Mouse (Mus musculus) midbrain, embryonic 11.5 days (tissue): ENCODE results near the gene Synpo2. TPM values are rescaled to one million over a fixed set of nuclear protein-coding genes. Genes with fewer than 3 reads are reported as not detected.

ENCODE experiments used
- ATAC-seq: fragments of 200-750 bp; cut with Nextera tagmentation; 2 replicates; pipeline ENCODE4 v1.8.0; 2017; ENCODE audit warnings: moderate TSS enrichment, moderate library complexity; ENCODE audit not compliant: low FRiP score
- DNase-seq: peaks from one replicate; pipeline ENCODE4 v3.0.0; 2015; ENCODE audit warnings: low spot score; ENCODE audit errors: missing footprints
- H3K27ac ChIP-seq: fragments of 300-500 bp; sonication (generic); 2 replicates; pipeline ENCODE4 v1.5.1; 2014; ENCODE audit warnings: low read depth, low read length
- H3K27me3 ChIP-seq: fragments of 300-500 bp; sonication (generic); 2 replicates; pipeline ENCODE4 v1.6.1; 2014; ENCODE audit warnings: mild to moderate bottlenecking, low read length, moderate library complexity, mixed read lengths; ENCODE audit not compliant: control insufficient read depth, insufficient read depth
- H3K36me3 ChIP-seq: fragments of 300-500 bp; sonication (generic); 2 replicates; pipeline ENCODE4 v1.6.1; 2014; ENCODE audit warnings: mild to moderate bottlenecking, low read length, moderate library complexity, mixed read lengths; ENCODE audit not compliant: control insufficient read depth, insufficient read depth
- H3K4me1 ChIP-seq: fragments of 300-500 bp; sonication (generic); 2 replicates; pipeline ENCODE4 v1.6.1; 2014; ENCODE audit warnings: low read length; ENCODE audit not compliant: control insufficient read depth, insufficient read depth
- H3K4me2 ChIP-seq: fragments of 300-500 bp; sonication (generic); 2 replicates; pipeline ENCODE4 v1.6.1; 2014; ENCODE audit warnings: mild to moderate bottlenecking, moderate library complexity
- H3K4me3 ChIP-seq: fragments of 300-500 bp; sonication (generic); 2 replicates; pipeline ENCODE4 v1.5.1; 2014; ENCODE audit warnings: low read depth, low read length
- H3K9ac ChIP-seq: fragments of 300-500 bp; sonication (generic); 2 replicates; pipeline ENCODE4 v1.6.1; 2014; ENCODE audit warnings: low read length
- H3K9me3 ChIP-seq: fragments of 300-500 bp; sonication (generic); 2 replicates; pipeline ENCODE4 v1.6.1; 2016; ENCODE audit warnings: low read length; ENCODE audit not compliant: control insufficient read depth
- whole genome bisulfite sequencing: fragments of 180-500 bp; shearing (Covaris S2); extraction: QIAGEN DNeasy Blood & Tissue Kit; methylation state at CpG from one replicate; pipeline ENCODE4 v1.1.7; 2014; 5-methylcytosine and 5-hydroxymethylcytosine counted together
- polyA plus RNA-seq: library from polyadenylated mRNA; unstranded; fragments of >200 nt; fragmentation: Nextera tagmentation; extraction: Ambion mirVana; gene quantifications from 2 replicates; pipeline ENCODE4 v1.2.1, GENCODE M21; 2014

The Synpo2 gene
- polyA plus RNA-seq, 1 experiment from 2014 or later, result 4.8 TPM

DNA sequence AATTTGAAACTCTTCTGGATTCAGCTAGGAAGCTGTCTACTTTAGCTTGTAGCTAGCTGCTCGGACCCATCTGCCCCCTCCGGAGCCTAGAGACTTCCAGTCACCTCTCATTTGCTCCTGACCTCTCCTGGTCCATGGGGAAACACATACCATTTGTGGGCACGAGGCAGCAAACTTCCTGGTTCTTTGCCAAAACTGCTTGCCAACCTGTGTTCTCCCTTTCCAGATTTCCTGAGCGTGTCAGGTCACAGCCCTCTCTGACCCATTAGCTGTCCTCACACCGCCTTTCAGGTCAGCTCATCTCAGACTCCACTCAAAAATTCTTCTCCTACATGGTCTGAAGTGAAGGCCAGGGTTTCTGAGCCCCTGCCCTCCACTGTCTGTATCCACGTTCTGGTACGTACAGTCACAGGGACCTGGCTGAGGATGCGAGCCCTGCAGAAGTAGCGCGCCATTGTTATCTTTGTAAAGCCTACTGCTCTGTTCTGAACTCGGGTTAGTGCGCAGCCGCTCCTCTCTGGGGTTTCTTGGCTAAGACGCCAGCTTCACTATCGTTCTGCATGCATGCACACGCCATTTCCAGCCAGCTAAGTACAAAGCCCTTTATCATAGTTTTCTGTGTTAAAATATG, 150.0 kb downstream of the Synpo2 start:
- DNase-seq (no peak), ATAC-seq (no peak)
- WGBS, result 91% methylated on average over 16 of the region's 16 CpGs
- H3K4me1 ChIP-seq, result no peaks in the 10 kb centered on the region
- no peak overlapping the region for H3K4me3 ChIP-seq
- H3K36me3 ChIP-seq, result no peaks in the 10 kb centered on the region
- no peak overlapping the region for H3K4me2 ChIP-seq
- H3K27ac ChIP-seq, result no peak overlapping the region
- H3K9ac ChIP-seq, result no peak overlapping the region
- H3K9me3 ChIP-seq, result no peaks in the 10 kb centered on the region
- H3K27me3 ChIP-seq, result no peaks in the 10 kb centered on the region

DNA sequence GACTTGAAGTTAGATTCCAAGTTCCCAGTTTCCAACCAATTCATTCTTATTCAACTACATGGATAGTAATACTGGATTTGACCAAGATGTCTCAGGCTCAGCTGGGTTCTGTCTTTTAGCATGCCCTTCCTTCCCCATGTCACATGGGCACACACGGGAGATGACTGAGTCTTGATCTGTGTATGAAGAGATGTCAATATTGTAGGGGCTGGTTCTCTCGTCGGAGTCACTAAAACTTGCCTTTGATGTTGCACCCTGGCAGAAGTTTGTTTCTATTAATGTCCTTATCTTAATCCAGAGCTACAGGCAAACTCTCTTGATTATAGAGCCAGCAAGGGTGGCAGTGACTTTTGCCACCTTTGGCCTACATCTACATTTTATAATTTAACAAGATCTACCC, 154.3 kb downstream of the Synpo2 start:
- H3K4me3 ChIP-seq, result no peak overlapping the region
- ATAC-seq, result no peak
- no peak for DNase-seq
- WGBS, result 88% methylated on average over 3 of the region's 3 CpGs
- H3K9ac ChIP-seq, result no peak overlapping the region
- H3K4me1 ChIP-seq, result no peaks in the 10 kb centered on the region
- H3K27me3 ChIP-seq, result no peaks in the 10 kb centered on the region
- H3K4me2 ChIP-seq, result no peak overlapping the region
- no peaks in the 10 kb centered on the region for H3K9me3 ChIP-seq
- no peak overlapping the region for H3K27ac ChIP-seq
- no peaks in the 10 kb centered on the region for H3K36me3 ChIP-seq

DNA sequence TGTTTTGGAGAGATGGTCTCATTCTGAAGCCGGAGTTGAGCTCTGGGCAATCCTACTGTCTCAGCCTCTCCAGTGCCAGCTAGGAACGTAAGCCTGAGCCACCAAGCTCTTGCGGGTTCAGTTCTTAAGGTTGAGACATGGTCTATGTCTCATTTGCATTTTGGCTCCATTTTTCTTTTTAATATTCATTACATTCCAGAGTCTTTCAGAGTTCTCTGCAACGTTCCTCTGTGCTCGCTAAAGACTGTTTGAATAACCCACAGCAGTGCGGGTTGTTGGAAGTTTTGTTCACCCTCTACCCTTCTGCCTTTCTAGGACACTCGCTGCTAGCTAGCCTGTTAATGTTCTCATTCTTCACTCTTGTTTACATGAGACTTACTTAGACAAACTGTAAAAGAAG, 155.0 kb downstream of the Synpo2 start:
- H3K9ac ChIP-seq, result no peak overlapping the region
- WGBS, result 73% methylated on average over 7 of the region's 7 CpGs
- no peak overlapping the region for H3K4me3 ChIP-seq
- no peak overlapping the region for H3K4me2 ChIP-seq
- no peaks in the 10 kb centered on the region for H3K36me3 ChIP-seq
- ATAC-seq, result no peak
- no peak for DNase-seq
- no peak overlapping the region for H3K27ac ChIP-seq
- no peaks in the 10 kb centered on the region for H3K9me3 ChIP-seq
- no peaks in the 10 kb centered on the region for H3K27me3 ChIP-seq
- H3K4me1 ChIP-seq, result no peaks in the 10 kb centered on the region

DNA sequence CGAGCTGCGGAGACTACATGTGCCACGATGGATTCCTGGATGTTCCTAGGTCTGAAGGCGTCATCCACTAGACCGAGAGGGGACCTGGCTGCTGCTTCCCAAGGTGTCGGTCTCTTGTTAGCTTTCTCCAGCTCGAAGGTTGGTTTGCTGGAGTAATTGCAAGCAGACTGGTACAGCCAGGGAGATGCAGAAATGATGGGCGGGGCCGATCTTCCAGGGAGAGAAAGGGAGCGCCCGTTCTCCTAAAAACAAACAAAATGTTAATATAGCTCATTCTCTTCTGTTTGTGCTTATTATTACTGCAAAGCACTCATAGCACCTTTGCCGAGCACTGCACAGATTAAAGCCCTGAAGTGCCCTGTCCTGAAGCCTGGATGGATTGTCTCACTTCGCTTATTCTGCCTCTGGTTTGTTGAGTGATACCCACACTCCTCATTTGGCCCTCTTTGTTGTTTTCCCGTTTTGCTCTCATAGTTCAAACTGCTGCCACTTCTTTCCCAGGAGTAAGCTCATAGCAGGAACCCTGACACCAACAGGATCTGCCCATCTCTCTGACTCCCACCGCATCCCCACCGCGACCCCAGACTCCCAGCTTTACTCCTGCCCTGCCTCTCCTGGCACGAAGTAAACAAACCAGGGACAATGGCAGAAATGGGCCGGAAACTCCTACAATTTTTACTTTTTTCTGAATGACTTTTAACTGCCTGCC, 155.8 kb downstream of the Synpo2 start:
- no peak overlapping the region for H3K4me2 ChIP-seq
- no peak overlapping the region for H3K9ac ChIP-seq
- no peak overlapping the region for H3K27ac ChIP-seq
- DNase-seq (no peak), ATAC-seq (no peak)
- no peaks in the 10 kb centered on the region for H3K27me3 ChIP-seq
- no peaks in the 10 kb centered on the region for H3K9me3 ChIP-seq
- WGBS, result 78% methylated on average over 19 of the region's 19 CpGs
- no peak overlapping the region for H3K4me3 ChIP-seq
- no peaks in the 10 kb centered on the region for H3K36me3 ChIP-seq
- H3K4me1 ChIP-seq, result no peaks in the 10 kb centered on the region

DNA sequence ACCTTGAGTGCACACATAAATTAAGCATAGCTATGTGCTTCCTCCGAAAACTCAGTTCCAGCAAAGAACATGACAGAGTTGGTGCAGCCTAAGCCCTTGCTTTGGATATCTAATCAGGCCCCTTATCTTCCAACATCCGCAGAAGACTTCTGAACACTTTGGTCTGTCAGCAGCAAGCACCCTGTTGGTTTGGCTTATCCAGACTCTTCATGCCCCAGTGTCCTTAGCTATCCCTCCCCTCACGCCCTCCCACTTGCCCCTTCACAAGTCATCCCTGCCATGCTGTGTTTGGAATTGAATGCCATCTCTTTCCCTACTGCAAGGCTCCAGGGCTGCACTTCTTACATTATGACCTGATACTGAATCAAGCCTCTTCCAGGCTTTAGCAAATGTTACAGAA, 160.2 kb downstream of the Synpo2 start:
- Histone ChIP-seq H3K9ac (no peak overlapping the region), H3K36me3 (no peaks in the 10 kb centered on the region), H3K4me3 (no peak overlapping the region), H3K4me2 (no peak overlapping the region), H3K27ac (no peak overlapping the region), H3K27me3 (no peaks in the 10 kb centered on the region), H3K4me1 (no peaks in the 10 kb centered on the region), H3K9me3 (no peaks in the 10 kb centered on the region)
- DNase-seq, result no peak
- 87% methylated on average over 3 of the region's 3 CpGs for WGBS
- ATAC-seq, result no peak

DNA sequence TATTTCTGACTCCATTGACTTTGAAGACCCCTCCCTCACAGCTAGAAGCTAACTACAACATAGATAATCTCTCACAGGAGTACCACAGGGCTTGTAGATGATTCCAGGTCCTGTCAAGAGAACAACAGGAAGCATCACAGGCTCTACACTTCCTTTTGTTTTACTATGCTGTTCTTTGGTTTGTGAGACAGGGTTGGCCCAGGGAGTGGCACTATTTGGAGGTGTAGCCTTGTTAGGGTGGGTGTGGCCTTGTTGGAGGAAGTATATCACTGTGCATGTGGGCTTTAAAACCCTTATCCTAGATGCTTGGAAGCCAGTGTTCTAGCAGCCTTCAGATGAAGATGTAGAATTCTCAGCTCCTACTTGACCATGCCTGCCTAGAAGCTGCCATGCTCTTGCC, 160.9 kb downstream of the Synpo2 start:
- H3K4me3 ChIP-seq, result no peak overlapping the region
- no peak for ATAC-seq
- H3K9me3 ChIP-seq, result no peaks in the 10 kb centered on the region
- H3K27me3 ChIP-seq, result no peaks in the 10 kb centered on the region
- H3K36me3 ChIP-seq, result no peaks in the 10 kb centered on the region
- H3K4me1 ChIP-seq, result no peaks in the 10 kb centered on the region
- H3K27ac ChIP-seq, result no peak overlapping the region
- H3K4me2 ChIP-seq, result no peak overlapping the region
- DNase-seq, result no peak
- H3K9ac ChIP-seq, result no peak overlapping the region

DNA sequence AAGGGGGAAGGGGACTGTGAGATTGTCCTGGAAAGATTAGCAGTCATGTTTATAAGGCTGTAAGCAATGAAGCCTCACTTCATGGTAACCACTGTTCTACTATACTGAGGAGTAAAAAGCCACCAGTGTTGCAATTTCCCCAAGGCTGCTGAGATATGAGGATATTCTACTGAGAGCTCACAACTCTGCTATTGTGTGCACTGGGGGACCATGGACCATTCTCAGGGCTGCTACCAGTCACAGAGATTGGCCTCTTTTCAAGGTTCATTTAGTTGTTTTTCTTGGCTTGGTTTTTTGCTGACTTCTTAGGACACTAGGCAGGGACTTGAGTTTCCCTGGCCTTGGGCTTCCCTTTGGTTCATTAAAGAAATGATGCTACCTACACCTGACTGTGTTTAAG, 162.6 kb downstream of the Synpo2 start:
- Histone ChIP-seq H3K36me3 (no peaks in the 10 kb centered on the region), H3K9me3 (no peaks in the 10 kb centered on the region), H3K4me1 (no peaks in the 10 kb centered on the region), H3K9ac (no peak overlapping the region), H3K27me3 (no peaks in the 10 kb centered on the region), H3K4me2 (no peak overlapping the region), H3K4me3 (no peak overlapping the region), H3K27ac (no peak overlapping the region)
- ATAC-seq (no peak), DNase-seq (no peak)

DNA sequence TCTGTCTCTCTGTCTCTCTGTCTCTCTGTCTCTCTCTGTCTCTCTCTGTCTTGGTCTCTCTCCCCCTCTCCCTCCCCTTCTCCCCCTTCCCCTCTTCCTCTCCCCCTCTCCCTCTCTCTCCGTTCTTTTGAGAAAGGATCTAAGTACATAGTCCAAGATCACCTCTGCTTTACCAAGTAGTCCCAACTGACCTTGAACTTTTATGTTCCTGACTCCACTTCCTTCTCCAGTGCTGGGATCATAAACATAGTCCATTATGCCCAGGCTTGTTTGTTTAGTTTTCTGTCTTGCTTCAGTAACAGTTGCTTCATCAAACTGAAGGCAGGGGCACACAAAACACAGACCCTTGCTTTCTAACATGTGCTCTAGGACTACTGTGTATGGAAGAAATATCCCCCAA, 163.5 kb downstream of the Synpo2 start:
- no CpG with 5 or more reads among the region's 1 CpGs for WGBS
- H3K4me3 ChIP-seq, result no peak overlapping the region

DNA sequence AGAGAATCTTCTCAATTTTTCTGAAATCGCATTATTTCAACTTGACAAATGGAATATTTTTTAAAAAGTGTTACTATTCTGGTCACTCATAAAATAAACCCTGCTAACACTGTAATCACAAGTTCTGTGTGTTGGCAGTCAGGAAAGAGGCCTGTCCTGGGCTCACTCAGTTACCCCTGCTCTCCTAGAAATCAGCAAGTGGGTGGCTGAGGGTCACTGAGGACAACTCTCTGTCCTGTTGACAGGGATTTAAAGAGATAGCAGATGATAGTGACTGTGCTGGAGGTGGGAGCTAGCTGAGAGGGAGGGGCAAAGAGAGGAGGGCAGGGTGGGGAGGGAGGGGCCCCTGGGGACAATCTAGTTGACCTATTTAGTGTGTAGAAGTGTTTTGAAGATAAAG, 165.0 kb downstream of the Synpo2 start:
- Histone ChIP-seq H3K9ac (no peak overlapping the region), H3K9me3 (no peaks in the 10 kb centered on the region), H3K4me3 (no peak overlapping the region), H3K4me2 (no peak overlapping the region), H3K4me1 (no peaks in the 10 kb centered on the region), H3K36me3 (no peaks in the 10 kb centered on the region), H3K27me3 (no peaks in the 10 kb centered on the region), H3K27ac (no peak overlapping the region)
- DNase-seq (no peak), ATAC-seq (no peak)
- WGBS, result 90% methylated on average over 1 of the region's 1 CpGs

More for the DNA sequence above, 163.5 kb downstream of the Synpo2 start:
- no peak overlapping the region for H3K9ac ChIP-seq
- no peaks in the 10 kb centered on the region for H3K27me3 ChIP-seq
- no peak for ATAC-seq
- no peaks in the 10 kb centered on the region for H3K4me1 ChIP-seq
- no peak overlapping the region for H3K4me2 ChIP-seq
- H3K27ac ChIP-seq, result no peak overlapping the region
- H3K9me3 ChIP-seq, result no peaks in the 10 kb centered on the region
- no peaks in the 10 kb centered on the region for H3K36me3 ChIP-seq
- DNase-seq, result no peak
